Mouse (Mus musculus) spleen, adult 12 weeks (tissue): Measurements from ENCODE around the gene Loxl4.

Source experiments
- DNase-seq: peaks from one replicate; pipeline ENCODE4 v3.0.0; 2022; ENCODE audit warnings: low spot score

Loxl4 gene

DNA sequence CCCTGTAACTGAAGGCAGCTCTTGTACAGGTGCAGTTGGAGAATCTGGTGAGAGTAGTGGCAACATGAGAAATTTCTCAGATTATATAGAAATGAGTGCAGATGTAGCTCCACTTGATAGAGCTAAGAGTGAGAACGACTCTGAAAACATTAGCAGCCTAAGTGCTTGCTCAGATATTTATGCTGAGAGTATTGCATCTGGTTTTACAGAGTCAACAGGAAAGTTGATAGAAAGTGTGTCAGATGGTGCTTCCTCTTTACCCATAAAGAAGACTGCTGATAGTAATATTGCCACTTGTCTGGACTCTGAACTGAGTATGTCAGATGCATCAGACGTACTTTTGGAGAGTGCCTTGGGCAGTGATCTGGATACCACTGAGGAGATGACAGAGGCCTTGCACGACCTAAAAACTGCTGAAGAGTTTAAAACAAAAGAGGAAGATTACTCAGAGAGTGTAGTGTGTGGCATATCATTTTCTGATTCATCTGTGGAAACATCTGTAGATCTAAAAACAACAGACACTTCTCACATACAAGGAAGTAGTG is 48.8 kb downstream of the Loxl4 start:
- DNase-seq = no peak

DNA sequence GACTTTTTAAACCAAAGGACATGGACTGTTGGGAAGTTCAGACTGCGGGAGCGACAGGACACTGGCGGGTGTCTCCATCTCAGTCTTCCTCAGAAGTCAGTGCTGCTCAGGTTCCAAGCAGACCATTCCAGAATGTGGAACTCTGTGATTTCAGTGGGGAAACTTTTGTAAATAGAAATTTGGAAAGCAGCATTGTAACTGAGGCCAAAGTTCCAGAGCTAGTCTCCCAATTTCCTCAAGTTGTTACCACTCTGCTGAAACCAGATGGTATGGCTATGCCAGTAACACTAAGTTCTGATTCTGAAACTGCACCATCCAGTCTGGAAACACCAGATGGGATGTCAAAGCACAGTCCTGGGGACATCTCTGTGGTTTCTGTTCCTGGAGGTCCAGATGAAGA is 49.6 kb downstream of the Loxl4 start:
- DNase-seq = no peak

DNA sequence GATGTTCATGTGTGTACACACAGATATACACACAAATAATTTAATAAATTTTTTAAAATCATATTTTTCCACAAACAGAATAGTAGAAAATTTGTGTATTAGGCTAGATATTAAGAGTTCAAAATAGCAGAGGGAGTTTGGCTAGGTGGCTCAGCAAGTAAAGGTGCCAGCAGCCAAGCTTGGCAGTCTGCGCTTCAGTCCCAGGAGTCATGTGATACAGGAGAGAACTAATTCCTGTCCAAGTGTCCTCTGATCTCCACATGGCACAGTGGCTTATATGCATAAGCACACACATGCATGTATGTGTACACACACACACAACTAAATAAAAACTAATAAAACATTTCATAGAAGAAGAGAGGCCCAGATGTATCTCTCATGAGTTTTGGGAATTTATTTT is 50.6 kb downstream of the Loxl4 start:
- no peak for DNase-seq

DNA sequence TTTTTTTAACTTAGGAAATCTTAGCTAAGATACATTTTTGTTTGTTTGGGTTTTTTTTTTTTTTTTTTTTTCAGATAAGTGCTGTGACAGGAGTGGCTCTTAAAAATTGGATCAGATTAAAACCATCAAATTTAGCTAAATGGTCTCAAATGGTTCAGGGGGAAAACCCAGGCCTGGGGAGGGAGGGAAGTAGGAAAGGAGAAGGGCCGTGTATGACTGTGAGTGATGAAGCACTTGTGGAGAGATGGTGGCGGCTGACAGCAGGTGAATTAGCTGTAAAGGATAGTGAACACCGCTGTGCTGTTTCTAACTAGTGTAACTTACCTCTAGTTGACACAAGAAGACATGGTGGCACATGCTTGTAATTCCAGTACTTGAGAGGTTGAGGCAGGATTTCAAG is 53.9 kb downstream of the Loxl4 start:
- no peak for DNase-seq
